Mouse (Mus musculus) ES-Bruce4 (cell line): Measurements from ENCODE around the gene Retreg1.

Source experiments
- CTCF ChIP-seq: IDR thresholded peaks from one replicate; pipeline ENCODE4 v1.8.1; 2011; ENCODE audit warnings: low read depth, low read length
- EP300 ChIP-seq: IDR thresholded peaks from 2 replicates; pipeline ENCODE4 v1.6.1; 2011; ENCODE audit warnings: low read depth, low read length; ENCODE audit not compliant: insufficient read depth
- POLR2A ChIP-seq: IDR thresholded peaks from one replicate; pipeline ENCODE4 v1.8.1; 2011; ENCODE audit warnings: low read length; ENCODE audit not compliant: insufficient read depth

DNA sequence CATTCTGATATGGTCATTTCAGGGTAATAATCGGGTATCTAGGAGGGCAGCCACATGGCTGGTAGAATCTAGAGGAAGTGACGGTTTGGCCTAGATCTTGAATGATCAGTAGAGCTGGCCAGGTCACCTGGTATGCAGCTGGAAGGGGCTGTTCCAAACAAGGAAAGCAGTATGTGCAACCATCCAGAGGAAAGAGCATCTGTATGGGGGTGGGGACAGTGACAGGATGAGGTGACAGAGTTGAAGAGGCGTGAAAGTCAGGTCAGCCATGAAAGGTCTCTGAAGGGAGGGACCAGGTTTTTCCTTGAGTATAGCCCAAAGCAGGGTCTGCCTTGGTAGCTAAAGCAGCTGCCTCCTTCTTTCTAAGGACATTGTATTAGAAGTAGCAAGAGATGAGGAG, 22.6 kb downstream of the Retreg1 start:
- TF ChIP-seq POLR2A (no peak), CTCF (no peak), EP300 (no peak)
